Mouse (Mus musculus) G1E (cell line): Measurements from ENCODE around the gene Fermt2.

Source experiments
- CTCF ChIP-seq: IDR thresholded peaks from 2 replicates; pipeline ENCODE4 v1.5.1; 2012; ENCODE audit warnings: low read depth, low read length, inconsistent platforms, mixed read lengths
- GATA1 ChIP-seq: IDR thresholded peaks from 2 replicates; pipeline ENCODE4 v1.6.1; 2012; ENCODE audit warnings: borderline replicate concordance, low read length, inconsistent platforms, mixed read lengths
- POLR2AphosphoS5 ChIP-seq: IDR thresholded peaks from 2 replicates; pipeline ENCODE4 v1.6.1; 2012; ENCODE audit warnings: low read depth, low read length, inconsistent platforms; ENCODE audit not compliant: insufficient replicate concordance

GRCm38 (mm10) chr14:45462374-45462773 lies 67.5 kb downstream of the Fermt2 start:
- TF ChIP-seq CTCF (no peak), GATA1 (no peak), POLR2AphosphoS5 (no peak)
